Mouse (Mus musculus): ENCODE measurements around the gene Itpripl2. TPM values are rescaled to one million over a fixed set of nuclear protein-coding genes. Genes with fewer than 3 reads are reported as not detected.

Itpripl2 gene
- total RNA-seq, 2 experiments from 2014 or later: 3.3 to 3.4 TPM

- peak; percentile 49 to 64 for DNase-seq (ENCODE audit: low spot score in 2 of 2)
- intact Hi-C loops (cut with DNase I): loop anchor here (1.0 to 5.0 kb wide), 3 partner anchors 70 to 244 kb away; no protein-coding TSS in a partner anchor
Measured at GRCm38 (mm10) chr7:118448134-118448967, 43.4 kb downstream of the Itpripl2 start, which contains the start of gene Syt17. TSS of gene Syt17 (minus strand) at chr7:118448222.

- intact Hi-C loops (cut with DNase I): loop anchor here (1.0 to 5.0 kb wide), 3 partner anchors 71 to 245 kb away; no protein-coding TSS in a partner anchor
- no peak for DNase-seq (ENCODE audit: low spot score in 2 of 2)
Measured at GRCm38 (mm10) chr7:118447291-118448133, 44.3 kb downstream of the Itpripl2 start.

- DNase-seq (ENCODE audit: low spot score in 2 of 2): no peak
- intact Hi-C loops (cut with DNase I): no loop called here
Measured at GRCm38 (mm10) chr7:118443895-118444485, 47.8 kb downstream of the Itpripl2 start.

GRCm38 (mm10) chr7:118443371-118443770, 48.4 kb downstream of the Itpripl2 start:
- intact Hi-C loops (cut with DNase I): no loop called here

GRCm38 (mm10) chr7:118441535-118441934, 50.2 kb downstream of the Itpripl2 start:
- peak in 1 of 2 experiments; percentile 71 for DNase-seq (ENCODE audit: low spot score in 2 of 2)
- intact Hi-C loops (cut with DNase I): no loop called here

More at GRCm38 (mm10) chr7:118443371-118443770, 48.4 kb downstream of the Itpripl2 start:
- peak in 1 of 2 experiments; percentile 62 for DNase-seq (ENCODE audit: low spot score in 2 of 2)

- peak in 1 of 2 experiments; percentile 36 for DNase-seq (ENCODE audit: low spot score in 2 of 2)
- intact Hi-C loops (cut with DNase I): no loop called here
Measured at GRCm38 (mm10) chr7:118437101-118437802, 54.5 kb downstream of the Itpripl2 start.

Other genes starting within 250 kb of the Itpripl2 start
- 10 to 100 TPM; 75.0 to 76.8 TPM for gene Smg1, start 248.3 kb downstream of the Itpripl2 start, total RNA-seq (2021)
- gene Syt17, start 43.8 kb downstream of the Itpripl2 start, total RNA-seq (2021): 10 to 100 TPM; 61.6 to 73.9 TPM
- gene Coq7, start 41.4 kb upstream of the Itpripl2 start, total RNA-seq (2021): 10 to 100 TPM; 33.4 to 37.1 TPM
- gene Tmc7, start 92.8 kb upstream of the Itpripl2 start, total RNA-seq (2021): 10 to 100 TPM; 13.3 to 21.4 TPM
- under 1 TPM; 0.27 to 0.37 TPM for gene Tmc5, start 105.3 kb upstream of the Itpripl2 start, total RNA-seq (2021)
- gene Gde1, start 213.8 kb upstream of the Itpripl2 start, total RNA-seq (2021): 100 to 1,000 TPM; 288 TPM
- gene Ccp110, start 220.6 kb upstream of the Itpripl2 start, total RNA-seq (2021): 10 to 100 TPM; 44.5 to 47.7 TPM
- 10 to 100 TPM; 51.2 to 58.2 TPM for gene Vps35l, start 248.3 kb upstream of the Itpripl2 start, total RNA-seq (2021)

Data from left cerebral cortex, postnatal 25 days (tissue).